Mouse (Mus musculus) bone marrow macrophage, adult 2 months (primary cell): ENCODE data around the gene Tfdp2.

ENCODE experiments used
- CTCF ChIP-seq: IDR thresholded peaks from 2 replicates; pipeline ENCODE4 v1.5.1; 2012; ENCODE audit warnings: low read depth, mild to moderate bottlenecking, low read length, moderate library complexity
- POLR2A ChIP-seq: IDR thresholded peaks from 2 replicates; pipeline ENCODE4 v1.6.1; 2012; ENCODE audit warnings: mild to moderate bottlenecking, low read depth, low read length, borderline replicate concordance

GRCm38 (mm10) chr9:96299324-96300008 lies 103.4 kb downstream of the Tfdp2 start:
- TF ChIP-seq CTCF (no peak), POLR2A (no peak)
